Mouse (Mus musculus) gastrocnemius, adult 8-10 months (tissue): Measurements from ENCODE around the gene Shcbp1. TPM values are rescaled to one million over a fixed set of nuclear protein-coding genes. Genes with fewer than 3 reads are reported as not detected.
A peak's percentile ranks its signal among the peaks of the same experiment; 100 is the strongest.
"Not testable (repeated sequence)": the region's sequence is repeated elsewhere in the genome, so short reads cannot be mapped to it uniquely, and the experiment has no call there.

Source experiments
- DNase-seq, 2 experiments: peaks; one replicate each; pipeline ENCODE4 v3.0.0; 2022; ENCODE audit warnings: low spot score in 2 of 2
- total RNA-seq, 4 experiments: library from RNA; stranded (reverse); gene quantifications; 2 replicates each; pipeline ENCODE4 v1.2.4; 2022

Shcbp1 gene
- total RNA-seq = under 1 TPM in 3 of 4 experiments, not detected in 1; 0.21 to 0.40 (median 0.24) TPM

- peak; percentile 70 to 74 for DNase-seq
Measured at GRCm38 (mm10) chr8:4779254-4780055, at the start of gene Shcbp1. Gene Shcbp1, minus strand, starts transcription at chr8:4779567.

GRCm38 (mm10) chr8:4808831-4809230 lies 29.5 kb upstream of the Shcbp1 start:
- DNase-seq = no peak

GRCm38 (mm10) chr8:4800524-4801122 lies 21.3 kb upstream of the Shcbp1 start:
- peak in 1 of 2 experiments; percentile 3 for DNase-seq

- DNase-seq = no peak
Measured at GRCm38 (mm10) chr8:4778266-4778665, 1.1 kb downstream of the Shcbp1 start.

GRCm38 (mm10) chr8:4764751-4765150 lies 14.6 kb downstream of the Shcbp1 start:
- DNase-seq = no peak

- no peak for DNase-seq
Measured at GRCm38 (mm10) chr8:4753048-4753447, 26.3 kb downstream of the Shcbp1 start.

- DNase-seq = no peak
Measured at GRCm38 (mm10) chr8:4730942-4731341, 48.4 kb downstream of the Shcbp1 start.

- DNase-seq = no peak
Measured at GRCm38 (mm10) chr8:4715546-4715945, 63.8 kb downstream of the Shcbp1 start.

- not testable (repeated sequence) for DNase-seq
Measured at GRCm38 (mm10) chr8:4708346-4708745, 71.0 kb downstream of the Shcbp1 start.

GRCm38 (mm10) chr8:4707916-4708315 lies 71.5 kb downstream of the Shcbp1 start:
- DNase-seq = not testable (repeated sequence)

- no peak for DNase-seq
Measured at GRCm38 (mm10) chr8:4691634-4692033, 87.7 kb downstream of the Shcbp1 start.

Other genes starting within 250 kb of the Shcbp1 start
- 10 to 100 TPM in 2 of 4 experiments, 1 to 10 TPM in 2; 9.5 to 14.4 (median 10.3) TPM for gene Zfp958, start 166.4 kb downstream of the Shcbp1 start, total RNA-seq